Mouse (Mus musculus): ENCODE data around the gene Prim2. TPM values are rescaled to one million over a fixed set of nuclear protein-coding genes. Genes with fewer than 3 reads are reported as not detected.

The Prim2 gene
- polyA plus RNA-seq, 1 experiment from 2014 or later = 26.3 TPM

GRCm38 (mm10) chr1:33688810-33689209, 19.2 kb upstream of the Prim2 start:
- H3K4me1 ChIP-seq (ENCODE audit: control insufficient read depth, insufficient read depth, low read length) = no peaks in the 10 kb centered on the region
- no peak overlapping the region for H3K4me3 ChIP-seq (ENCODE audit: low read length)
- no peak overlapping the region for H3K27ac ChIP-seq (ENCODE audit: low read length)
- H3K36me3 ChIP-seq (ENCODE audit: control insufficient read depth, insufficient read depth, low read length) = no peaks in the 10 kb centered on the region
- no peak for ATAC-seq
- 59% methylated on average over 2 of the region's 2 CpGs for WGBS
- H3K9ac ChIP-seq (ENCODE audit: low read depth, low read length) = no peak overlapping the region
- H3K27me3 ChIP-seq (replicated peaks; ENCODE audit: control insufficient read depth, insufficient read depth, low read length) = no peaks in the 10 kb centered on the region
- no peak overlapping the region for H3K4me2 ChIP-seq (ENCODE audit: low read depth, low read length)
- H3K9me3 ChIP-seq (ENCODE audit: control insufficient read depth, low read length) = no peaks in the 10 kb centered on the region

DNA sequence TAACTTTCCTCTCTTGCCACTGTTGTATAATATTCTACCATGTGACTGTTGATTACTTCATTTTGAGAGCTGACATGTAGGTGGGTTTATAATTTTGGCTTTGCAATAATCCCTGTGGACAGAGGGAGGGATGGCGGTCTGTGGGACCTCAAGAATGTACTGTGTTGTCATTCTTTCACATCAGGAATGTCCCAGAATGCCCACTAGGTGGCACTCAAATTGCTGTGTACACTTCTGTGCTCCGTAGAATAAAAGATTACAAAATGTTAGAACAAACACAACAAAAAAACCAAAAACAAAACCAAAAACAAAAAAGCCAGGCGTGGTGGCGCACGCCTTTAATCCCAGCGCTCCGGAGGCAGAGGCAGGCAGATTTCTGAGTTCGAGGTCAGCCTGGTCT, 14.9 kb upstream of the Prim2 start:
- H3K36me3 ChIP-seq (ENCODE audit: control insufficient read depth, insufficient read depth, low read length) = no peaks in the 10 kb centered on the region
- H3K27me3 ChIP-seq (replicated peaks; ENCODE audit: control insufficient read depth, insufficient read depth, low read length) = no peaks in the 10 kb centered on the region
- H3K4me3 ChIP-seq (ENCODE audit: low read length) = no peak overlapping the region
- H3K4me2 ChIP-seq (ENCODE audit: low read depth, low read length) = no peak overlapping the region
- no peaks in the 10 kb centered on the region for H3K9me3 ChIP-seq (ENCODE audit: control insufficient read depth, low read length)
- no peaks in the 10 kb centered on the region for H3K4me1 ChIP-seq (ENCODE audit: control insufficient read depth, insufficient read depth, low read length)
- 66% methylated on average over 8 of the region's 8 CpGs for WGBS
- no peak overlapping the region for H3K9ac ChIP-seq (ENCODE audit: low read depth, low read length)
- no peak overlapping the region for H3K27ac ChIP-seq (ENCODE audit: low read length)
- no peak for ATAC-seq

GRCm38 (mm10) chr1:33680890-33681289, 11.3 kb upstream of the Prim2 start:
- H3K4me2 ChIP-seq (ENCODE audit: low read depth, low read length) = no peak overlapping the region
- H3K27ac ChIP-seq (ENCODE audit: low read length) = no peak overlapping the region
- H3K36me3 ChIP-seq (ENCODE audit: control insufficient read depth, insufficient read depth, low read length) = no peaks in the 10 kb centered on the region
- no peaks in the 10 kb centered on the region for H3K27me3 ChIP-seq (replicated peaks; ENCODE audit: control insufficient read depth, insufficient read depth, low read length)
- H3K4me1 ChIP-seq (ENCODE audit: control insufficient read depth, insufficient read depth, low read length) = no peaks in the 10 kb centered on the region
- H3K9ac ChIP-seq (ENCODE audit: low read depth, low read length) = no peak overlapping the region
- H3K9me3 ChIP-seq (ENCODE audit: control insufficient read depth, low read length) = no peaks in the 10 kb centered on the region
- no peak for ATAC-seq
- WGBS = 85% methylated on average over 7 of the region's 7 CpGs
- no peak overlapping the region for H3K4me3 ChIP-seq (ENCODE audit: low read length)

DNA sequence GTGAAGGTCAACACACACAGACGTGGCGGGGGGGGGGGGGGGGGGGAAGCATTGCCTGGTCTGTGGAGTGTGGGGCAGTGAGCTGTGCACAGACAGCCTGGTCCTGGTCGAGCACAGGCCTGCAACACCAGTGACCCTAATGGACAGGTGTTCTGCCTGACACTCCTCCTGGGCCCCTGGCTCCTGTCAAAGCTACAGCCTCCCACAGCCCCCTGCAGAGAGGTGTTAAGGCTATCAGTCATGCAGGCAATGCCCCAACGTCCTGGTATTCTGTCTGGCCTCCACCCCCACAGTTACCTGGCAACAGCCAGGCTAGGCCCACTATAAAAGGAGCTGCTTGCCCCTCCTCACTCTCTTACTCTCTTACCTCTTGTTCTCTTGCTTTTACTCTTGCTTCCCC, 10.8 kb upstream of the Prim2 start:
- Histone ChIP-seq H3K9ac (ENCODE audit: low read depth, low read length) (no peak overlapping the region), H3K4me1 (ENCODE audit: control insufficient read depth, insufficient read depth, low read length) (no peaks in the 10 kb centered on the region), H3K4me2 (ENCODE audit: low read depth, low read length) (no peak overlapping the region), H3K27me3 (replicated peaks; ENCODE audit: control insufficient read depth, insufficient read depth, low read length) (no peaks in the 10 kb centered on the region), H3K27ac (ENCODE audit: low read length) (no peak overlapping the region), H3K36me3 (ENCODE audit: control insufficient read depth, insufficient read depth, low read length) (no peaks in the 10 kb centered on the region), H3K9me3 (ENCODE audit: control insufficient read depth, low read length) (no peaks in the 10 kb centered on the region), H3K4me3 (ENCODE audit: low read length) (no peak overlapping the region)
- WGBS = 28% methylated on average over 3 of the region's 4 CpGs
- no peak for ATAC-seq

DNA sequence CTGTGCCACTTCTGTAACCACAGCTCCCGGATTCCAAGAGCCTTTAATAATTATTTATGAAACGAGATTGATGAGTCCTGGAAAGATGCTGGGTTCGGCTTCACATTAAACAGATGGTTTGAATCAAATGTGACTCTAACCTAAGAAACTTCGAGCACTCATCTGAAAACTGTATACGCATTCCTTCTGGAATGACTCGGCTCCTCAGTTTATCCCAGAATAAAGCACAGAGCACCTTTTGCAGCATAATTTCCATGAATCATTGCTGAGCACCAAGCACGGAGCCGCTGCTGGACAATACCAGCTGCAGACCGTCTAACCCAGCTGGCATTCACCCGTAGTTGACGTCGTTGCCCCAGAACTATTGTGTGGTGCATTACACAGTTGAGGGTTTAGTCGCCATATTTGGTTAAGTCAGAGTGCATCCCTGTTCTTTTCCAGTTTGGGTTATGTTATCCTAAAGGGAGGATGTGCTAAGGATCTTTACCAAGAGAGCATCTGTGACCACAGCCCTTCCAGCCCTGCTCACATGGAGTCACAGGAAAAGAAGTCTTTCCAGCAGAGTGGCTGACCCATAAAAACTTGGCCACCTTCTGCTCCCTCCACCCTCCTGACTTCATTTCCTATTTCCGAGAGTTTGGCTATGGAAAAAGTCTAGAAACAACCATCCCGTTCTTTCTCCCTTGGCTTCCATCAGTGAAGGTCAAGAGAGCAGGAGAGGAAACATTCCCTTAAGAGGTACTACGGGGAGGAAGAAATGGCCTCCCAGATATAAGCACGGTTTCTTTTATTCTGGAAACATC, 3.8 kb upstream of the Prim2 start:
- H3K27ac ChIP-seq (ENCODE audit: low read length) = no peak overlapping the region

DNA sequence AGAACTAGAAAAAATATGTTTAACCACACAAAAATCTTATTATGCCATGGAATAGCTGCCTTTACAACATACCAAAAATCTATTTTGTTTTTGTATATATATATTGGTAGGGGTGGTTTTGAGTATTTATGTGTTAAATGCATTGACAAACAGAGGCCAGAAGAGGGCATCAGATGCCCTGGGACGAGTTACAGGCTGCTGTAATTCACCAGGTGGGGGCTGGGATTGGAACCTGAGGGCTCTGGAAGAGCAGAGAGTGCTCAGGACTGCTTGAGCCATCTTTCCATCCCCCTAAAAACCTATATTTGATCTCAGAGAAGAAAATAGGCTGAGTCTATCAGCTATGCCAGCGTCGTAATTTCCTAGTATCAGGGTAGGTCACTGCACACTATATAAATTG, 2.9 kb upstream of the Prim2 start:
- ATAC-seq = no peak
- Histone ChIP-seq H3K4me1 (ENCODE audit: control insufficient read depth, insufficient read depth, low read length) (0 out of 2 replicates have a peak, but pooled peaks cover 8% of the 10 kb centered on the region), H3K36me3 (ENCODE audit: control insufficient read depth, insufficient read depth, low read length) (no peaks in the 10 kb centered on the region), H3K4me2 (ENCODE audit: low read depth, low read length) (no peak overlapping the region), H3K9me3 (ENCODE audit: control insufficient read depth, low read length) (no peaks in the 10 kb centered on the region), H3K9ac (ENCODE audit: low read depth, low read length) (no peak overlapping the region; the same call in 1 of the 2 replicates), H3K27me3 (replicated peaks; ENCODE audit: control insufficient read depth, insufficient read depth, low read length) (no peaks in the 10 kb centered on the region), H3K4me3 (ENCODE audit: low read length) (no peak overlapping the region), H3K27ac (ENCODE audit: low read length) (no peak overlapping the region)
- WGBS = 8% methylated on average over 3 of the region's 3 CpGs

More for the DNA sequence above, 3.8 kb upstream of the Prim2 start:
- Histone ChIP-seq H3K36me3 (ENCODE audit: control insufficient read depth, insufficient read depth, low read length) (no peaks in the 10 kb centered on the region), H3K4me1 (ENCODE audit: control insufficient read depth, insufficient read depth, low read length) (0 out of 2 replicates have a peak, but pooled peaks cover 8% of the 10 kb centered on the region), H3K9me3 (ENCODE audit: control insufficient read depth, low read length) (no peaks in the 10 kb centered on the region), H3K4me3 (ENCODE audit: low read length) (no peak overlapping the region), H3K4me2 (ENCODE audit: low read depth, low read length) (peak overlapping the region; percentile 25), H3K9ac (ENCODE audit: low read depth, low read length) (no peak overlapping the region), H3K27me3 (replicated peaks; ENCODE audit: control insufficient read depth, insufficient read depth, low read length) (no peaks in the 10 kb centered on the region)
- ATAC-seq = no peak
- WGBS = 51% methylated on average over 17 of the region's 17 CpGs

GRCm38 (mm10) chr1:33672083-33672482, 2.5 kb upstream of the Prim2 start:
- WGBS = 71% methylated on average over 3 of the region's 3 CpGs
- Histone ChIP-seq H3K27me3 (replicated peaks; ENCODE audit: control insufficient read depth, insufficient read depth, low read length) (no peaks in the 10 kb centered on the region), H3K9ac (ENCODE audit: low read depth, low read length) (no peak overlapping the region), H3K4me2 (ENCODE audit: low read depth, low read length) (no peak overlapping the region), H3K36me3 (ENCODE audit: control insufficient read depth, insufficient read depth, low read length) (no peaks in the 10 kb centered on the region), H3K4me1 (ENCODE audit: control insufficient read depth, insufficient read depth, low read length) (0 out of 2 replicates have a peak, but pooled peaks cover 8% of the 10 kb centered on the region), H3K4me3 (ENCODE audit: low read length) (no peak overlapping the region), H3K9me3 (ENCODE audit: control insufficient read depth, low read length) (no peaks in the 10 kb centered on the region), H3K27ac (ENCODE audit: low read length) (no peak overlapping the region)
- no peak for ATAC-seq

DNA sequence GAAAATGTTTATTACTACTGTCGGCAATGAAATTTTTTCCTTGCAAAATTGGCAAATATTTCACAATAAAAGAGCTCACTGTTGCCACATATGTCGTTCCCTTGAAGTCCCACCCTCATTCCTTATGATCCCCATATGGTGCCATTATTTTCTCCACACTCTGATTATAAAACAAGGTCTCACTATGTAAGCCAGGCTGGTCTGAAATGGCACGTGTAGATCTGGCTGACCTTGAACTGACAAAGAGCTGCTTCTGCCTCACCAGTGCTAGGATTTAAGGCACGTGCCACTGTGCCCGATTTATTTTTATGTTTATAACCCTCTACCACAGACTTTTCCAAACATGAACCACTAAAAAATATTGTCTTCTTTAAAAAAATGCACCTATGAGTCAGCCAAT, 1.8 kb upstream of the Prim2 start:
- no peak for ATAC-seq
- Histone ChIP-seq H3K4me1 (ENCODE audit: control insufficient read depth, insufficient read depth, low read length) (0 out of 2 replicates have a peak, but pooled peaks cover 8% of the 10 kb centered on the region), H3K36me3 (ENCODE audit: control insufficient read depth, insufficient read depth, low read length) (no peaks in the 10 kb centered on the region), H3K4me2 (ENCODE audit: low read depth, low read length) (no peak overlapping the region), H3K9me3 (ENCODE audit: control insufficient read depth, low read length) (no peaks in the 10 kb centered on the region), H3K4me3 (ENCODE audit: low read length) (no peak overlapping the region), H3K27me3 (replicated peaks; ENCODE audit: control insufficient read depth, insufficient read depth, low read length) (no peaks in the 10 kb centered on the region), H3K9ac (ENCODE audit: low read depth, low read length) (no peak overlapping the region), H3K27ac (ENCODE audit: low read length) (no peak overlapping the region)
- 61% methylated on average over 5 of the region's 5 CpGs for WGBS

DNA sequence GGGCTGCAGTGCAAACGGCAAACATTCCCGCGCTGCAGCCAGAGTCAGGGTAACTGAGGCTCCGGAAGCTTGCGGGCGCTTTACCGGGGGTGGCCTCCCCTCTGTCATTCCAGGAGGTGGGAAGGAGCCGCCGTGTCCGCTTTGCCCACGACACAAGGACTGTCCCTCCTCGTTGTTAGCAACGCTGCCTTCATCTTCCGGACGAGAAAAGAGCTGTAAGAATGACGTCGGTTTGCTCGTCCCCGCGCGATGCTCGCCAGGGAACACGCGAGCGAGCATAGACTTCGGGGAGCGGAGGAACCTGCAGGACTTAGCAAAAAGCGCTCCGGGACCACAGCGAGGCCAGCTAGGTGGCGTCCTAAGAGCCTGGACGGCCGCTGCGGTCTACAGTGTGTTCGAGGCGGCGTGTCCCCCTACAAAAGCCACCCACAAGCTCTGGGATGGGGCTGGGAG, 595 bp upstream of the Prim2 start:
- ATAC-seq = peak; percentile 73
- under 1% methylated on average over 37 of the region's 37 CpGs for WGBS

More for the DNA sequence above, 595 bp upstream of the Prim2 start:
- H3K9ac ChIP-seq (ENCODE audit: low read depth, low read length) = peak overlapping the region; percentile 76
- no peaks in the 10 kb centered on the region for H3K9me3 ChIP-seq (ENCODE audit: control insufficient read depth, low read length)
- H3K4me1 ChIP-seq (ENCODE audit: control insufficient read depth, insufficient read depth, low read length) = 0 out of 2 replicates have a peak, but pooled peaks cover 8% of the 10 kb centered on the region
- H3K27me3 ChIP-seq (replicated peaks; ENCODE audit: control insufficient read depth, insufficient read depth, low read length) = no peaks in the 10 kb centered on the region
- peak overlapping the region; percentile 63 for H3K27ac ChIP-seq (ENCODE audit: low read length)
- H3K4me3 ChIP-seq (ENCODE audit: low read length) = peak overlapping the region; percentile 71
- peak overlapping the region; percentile 71 for H3K4me2 ChIP-seq (ENCODE audit: low read depth, low read length)
- no peaks in the 10 kb centered on the region; the same call in 1 of the 2 replicates for H3K36me3 ChIP-seq (ENCODE audit: control insufficient read depth, insufficient read depth, low read length)

Data from intestine, embryonic 16.5 days (tissue).